Mouse (Mus musculus) urinary bladder, adult 2 months (tissue): ENCODE data around the gene Pdzrn4. TPM values are rescaled to one million over a fixed set of nuclear protein-coding genes. Genes with fewer than 3 reads are reported as not detected.

Source experiments
- DNase-seq: peaks from one replicate; pipeline ENCODE4 v3.0.0; 2022; ENCODE audit warnings: low spot score
- polyA plus RNA-seq: library from polyadenylated mRNA; depleted of rRNA; stranded (reverse); fragments of >200 nt; gene quantifications from 2 replicates; pipeline ENCODE4 v1.2.3, GENCODE M21; 2012

The Pdzrn4 gene
- polyA plus RNA-seq, 1 experiment = 0.34 TPM

- DNase-seq = no peak
Observed at GRCm38 (mm10) chr15:92587431-92587830, 190.8 kb downstream of the Pdzrn4 start.

- no peak for DNase-seq
Observed at GRCm38 (mm10) chr15:92594721-92595120, 198.0 kb downstream of the Pdzrn4 start.

- no peak for DNase-seq
Observed at GRCm38 (mm10) chr15:92597011-92597780, 200.5 kb downstream of the Pdzrn4 start.

GRCm38 (mm10) chr15:92598380-92599295 lies 202.0 kb downstream of the Pdzrn4 start:
- DNase-seq = no peak

- DNase-seq = no peak
Observed at GRCm38 (mm10) chr15:92599381-92599780, 202.7 kb downstream of the Pdzrn4 start.

GRCm38 (mm10) chr15:92610866-92611265 lies 214.2 kb downstream of the Pdzrn4 start:
- no peak for DNase-seq

- DNase-seq = no peak
Observed at GRCm38 (mm10) chr15:92612386-92612785, 215.7 kb downstream of the Pdzrn4 start.

GRCm38 (mm10) chr15:92613228-92613627 lies 216.5 kb downstream of the Pdzrn4 start:
- DNase-seq = no peak

- DNase-seq = no peak
Observed at GRCm38 (mm10) chr15:92621731-92622234, 225.1 kb downstream of the Pdzrn4 start.

- DNase-seq = no peak
Observed at GRCm38 (mm10) chr15:92622323-92622722, 225.6 kb downstream of the Pdzrn4 start.

- DNase-seq = no peak
Observed at GRCm38 (mm10) chr15:92629172-92629571, 232.5 kb downstream of the Pdzrn4 start.

- no peak for DNase-seq
Observed at GRCm38 (mm10) chr15:92634044-92634610, 237.4 kb downstream of the Pdzrn4 start.

GRCm38 (mm10) chr15:92640212-92641082 lies 243.8 kb downstream of the Pdzrn4 start:
- DNase-seq = no peak

GRCm38 (mm10) chr15:92671279-92672051 lies 274.8 kb downstream of the Pdzrn4 start:
- no peak for DNase-seq

- DNase-seq = no peak
Observed at GRCm38 (mm10) chr15:92676096-92676495, 279.4 kb downstream of the Pdzrn4 start.

- DNase-seq = no peak
Observed at GRCm38 (mm10) chr15:92678377-92678776, 281.7 kb downstream of the Pdzrn4 start.

- DNase-seq = no peak
Observed at GRCm38 (mm10) chr15:92679541-92679940, 282.9 kb downstream of the Pdzrn4 start.

- DNase-seq = no peak
Observed at GRCm38 (mm10) chr15:92696276-92696956, 299.7 kb downstream of the Pdzrn4 start.

- DNase-seq = no peak
Observed at GRCm38 (mm10) chr15:92704146-92704545, 307.5 kb downstream of the Pdzrn4 start.

GRCm38 (mm10) chr15:92738676-92739075 lies 342.0 kb downstream of the Pdzrn4 start:
- DNase-seq = no peak
